Mouse (Mus musculus) cerebellum, adult 2 months (tissue): Measurements from ENCODE around the gene Terf2.
A peak's percentile ranks its signal among the peaks of the same experiment; 100 is the strongest.

Source experiments
- CTCF ChIP-seq: fragments of 200-500 bp; IDR thresholded peaks from 2 replicates; pipeline ENCODE4 v1.5.1; 2011; ENCODE audit warnings: low read depth, mild to moderate bottlenecking, control low read depth, low read length, moderate library complexity, borderline replicate concordance; ENCODE audit not compliant: insufficient read depth
- POLR2A ChIP-seq: fragments of 200-500 bp; IDR thresholded peaks from 2 replicates; pipeline ENCODE4 v1.6.1; 2011; ENCODE audit warnings: low read length, control low read depth, borderline replicate concordance; ENCODE audit not compliant: insufficient read depth

DNA sequence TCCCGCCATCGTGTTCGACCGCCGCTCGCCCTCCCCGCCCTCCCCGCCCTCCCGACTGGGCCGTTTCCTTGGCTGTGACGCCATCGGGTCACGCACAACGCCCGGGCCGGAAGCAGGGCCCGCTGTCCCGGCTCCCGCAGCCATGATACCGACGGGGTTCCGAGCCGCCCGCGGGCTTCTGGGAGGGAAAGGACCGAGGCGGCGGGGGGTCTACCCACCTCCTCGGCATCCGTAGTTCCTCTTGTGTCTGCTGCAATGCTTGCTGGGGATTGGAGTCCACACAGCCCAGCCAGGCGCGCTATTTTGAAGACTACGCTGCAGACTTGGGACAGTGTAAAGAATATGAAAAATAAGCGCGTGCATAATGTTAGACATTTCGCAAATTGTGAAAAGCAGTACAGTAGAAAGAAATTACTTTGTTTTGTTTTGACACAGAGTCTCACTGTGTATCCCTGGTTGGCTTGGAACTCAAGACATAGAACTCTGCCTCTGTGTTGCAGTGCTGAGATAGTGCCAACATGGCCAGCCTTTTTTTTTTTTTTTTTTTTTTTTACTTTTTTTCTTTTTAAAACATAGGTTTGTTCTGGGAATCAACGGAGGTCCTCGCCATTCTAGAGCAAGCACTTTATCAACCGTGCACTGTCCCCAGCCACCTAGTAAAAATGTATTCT lies at the start of gene Terf2:
- TF ChIP-seq POLR2A (0 out of 2 replicates have a peak, but pooled peaks have one; percentile 35), CTCF (no peak)
